Mouse (Mus musculus) heart, postnatal 0 days (tissue): ENCODE measurements around the gene 1810024B03Rik.

ENCODE experiments used
- CTCF ChIP-seq: IDR thresholded peaks from 2 replicates; pipeline ENCODE4 v1.5.1; 2016; ENCODE audit warnings: antibody characterized with exemption, control low read depth, low read depth
- EP300 ChIP-seq: IDR thresholded peaks from 2 replicates; pipeline ENCODE4 v1.6.1; 2016; ENCODE audit warnings: antibody characterized with exemption, low read depth

- TF ChIP-seq EP300 = no peak
- no peak for TF ChIP-seq CTCF
Observed at GRCm38 (mm10) chr2:127225261-127225660, 17.2 kb upstream of the 1810024B03Rik start.
